Mouse (Mus musculus) cerebral cortex, adult 2 months (tissue): ENCODE data around the gene Wdr6.

Source experiments
- WGBS: fragments of 180-500 bp; shearing (Covaris S2); methylation state at CpG from one replicate; pipeline ENCODE4 v1.1.7; 2018; 5-methylcytosine and 5-hydroxymethylcytosine counted together

Wdr6 gene

DNA sequence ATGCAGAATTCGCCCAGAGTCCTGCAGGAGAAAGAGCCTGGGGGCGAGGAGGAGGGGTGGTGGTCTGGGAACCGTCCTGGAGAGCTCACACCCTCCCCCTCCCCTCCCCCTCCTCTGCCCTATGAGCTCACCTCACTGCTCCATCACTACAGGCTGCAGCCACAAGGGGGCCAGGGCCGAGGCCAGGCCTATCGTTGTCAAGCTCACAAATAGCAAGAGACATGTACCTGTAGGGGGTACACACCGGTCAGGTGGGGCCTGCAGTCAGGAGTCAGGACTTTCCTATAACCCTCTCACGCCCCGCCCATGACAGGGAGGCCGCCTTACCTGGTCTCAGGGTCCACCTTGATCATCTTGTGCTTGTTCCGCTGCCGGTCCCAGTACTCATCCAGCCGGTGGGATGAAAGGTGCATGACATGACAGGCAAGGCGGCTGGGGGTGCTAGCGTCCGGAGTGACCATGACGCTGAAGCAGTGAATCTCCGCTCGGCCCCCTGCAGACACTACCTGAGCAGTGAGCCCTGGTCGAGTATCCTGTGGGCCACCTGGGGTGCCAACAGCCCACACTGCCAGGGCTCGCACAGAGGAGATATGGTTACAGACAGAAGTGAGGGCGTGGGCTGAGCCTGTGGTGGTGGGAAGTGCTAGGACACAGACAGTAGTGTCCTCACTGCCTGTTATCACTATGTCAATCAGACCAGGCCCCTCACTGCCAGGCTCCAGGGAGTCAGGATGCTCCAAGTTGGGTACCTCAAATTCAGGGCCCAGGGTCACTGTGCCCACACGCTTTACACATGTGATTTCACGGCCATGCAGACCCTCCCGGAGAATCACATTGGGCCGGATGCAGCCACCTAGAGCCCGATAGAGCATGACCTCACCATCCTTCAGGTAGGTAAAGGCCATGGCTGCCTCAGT is 4.5 kb downstream of the Wdr6 start:
- WGBS: 54% methylated on average over 26 of the region's 26 CpGs

DNA sequence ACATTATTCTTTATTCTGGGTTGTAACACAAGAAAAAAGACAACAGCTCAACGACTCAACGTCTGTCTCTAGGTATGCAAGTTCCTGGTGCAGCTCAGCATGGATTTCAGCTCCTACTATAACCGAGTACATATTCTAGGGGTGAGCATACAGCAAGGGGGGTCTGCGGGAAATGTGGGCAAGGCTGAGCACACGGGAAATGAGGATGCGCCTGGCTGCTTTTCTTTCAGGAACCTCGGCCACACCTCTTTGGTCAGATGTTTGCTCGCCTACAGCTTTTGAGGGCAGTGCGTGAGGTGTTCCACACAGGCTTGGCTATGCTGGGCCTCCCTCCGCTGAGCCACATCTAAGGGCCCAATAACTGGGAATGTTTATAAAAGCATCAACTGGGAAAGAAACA is 6.2 kb downstream of the Wdr6 start:
- WGBS: 77% methylated on average over 10 of the region's 10 CpGs

DNA sequence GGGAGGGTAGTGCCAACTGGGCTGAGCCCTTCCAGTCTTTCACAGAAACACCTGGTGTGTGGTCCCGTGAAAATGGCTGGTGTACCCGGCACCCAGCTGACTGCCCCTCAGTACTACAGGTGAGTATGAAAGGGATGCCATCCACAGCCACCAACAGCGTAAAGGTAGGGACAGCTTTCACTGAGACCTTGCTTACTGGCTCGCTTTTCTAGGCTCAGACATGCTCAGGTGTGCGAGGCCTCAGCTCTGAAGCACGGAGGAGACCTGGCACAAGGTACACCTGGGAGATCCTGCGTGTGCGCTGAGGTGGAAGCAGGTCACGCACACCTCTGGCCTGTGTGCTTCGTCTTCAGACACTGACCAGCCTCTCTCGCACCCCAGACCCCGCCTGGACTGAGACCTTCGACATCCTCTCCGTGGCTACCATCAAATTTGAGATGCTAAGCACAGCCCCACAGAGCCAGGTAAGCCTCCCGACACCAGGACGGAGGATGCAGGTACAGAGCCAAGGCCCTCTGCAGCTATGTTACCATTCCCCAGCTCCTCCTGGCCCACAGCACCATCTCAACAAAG is 7.1 kb downstream of the Wdr6 start:
- 94% methylated on average over 16 of the region's 16 CpGs for WGBS

DNA sequence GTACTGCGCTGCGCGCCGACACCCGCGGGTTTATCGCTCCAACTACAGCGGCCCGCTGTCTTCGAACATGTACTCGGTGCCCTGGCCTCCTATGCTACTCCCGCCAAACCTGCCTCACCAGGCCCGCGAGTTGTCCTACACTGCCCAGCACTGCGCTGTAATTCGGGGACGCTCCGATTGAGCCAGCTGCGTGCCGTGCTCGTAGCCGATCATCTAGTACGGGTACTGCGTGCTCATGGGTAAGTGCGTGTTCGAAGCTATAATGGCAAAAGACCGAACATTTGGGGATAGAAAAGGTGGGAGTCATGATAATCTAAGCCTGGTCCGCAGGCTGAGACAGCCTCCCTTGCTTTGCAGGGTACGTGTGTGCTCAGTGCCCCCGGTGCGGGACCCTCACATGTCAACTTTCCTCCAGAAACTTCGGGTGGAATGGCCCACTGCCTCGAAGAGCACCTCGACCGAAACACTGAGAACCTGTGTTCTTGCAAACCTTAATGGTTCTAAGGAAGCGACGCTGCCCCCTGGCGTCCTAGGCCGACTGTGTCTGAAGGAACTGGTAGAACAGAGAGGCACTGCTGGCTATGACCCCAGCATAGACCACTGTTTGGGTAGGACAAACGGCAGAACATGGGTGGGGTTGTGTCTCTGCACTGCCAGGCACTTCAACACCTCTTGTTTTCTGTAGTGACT is 8.2 kb downstream of the Wdr6 start:
- WGBS: 1% methylated on average over 40 of the region's 40 CpGs

DNA sequence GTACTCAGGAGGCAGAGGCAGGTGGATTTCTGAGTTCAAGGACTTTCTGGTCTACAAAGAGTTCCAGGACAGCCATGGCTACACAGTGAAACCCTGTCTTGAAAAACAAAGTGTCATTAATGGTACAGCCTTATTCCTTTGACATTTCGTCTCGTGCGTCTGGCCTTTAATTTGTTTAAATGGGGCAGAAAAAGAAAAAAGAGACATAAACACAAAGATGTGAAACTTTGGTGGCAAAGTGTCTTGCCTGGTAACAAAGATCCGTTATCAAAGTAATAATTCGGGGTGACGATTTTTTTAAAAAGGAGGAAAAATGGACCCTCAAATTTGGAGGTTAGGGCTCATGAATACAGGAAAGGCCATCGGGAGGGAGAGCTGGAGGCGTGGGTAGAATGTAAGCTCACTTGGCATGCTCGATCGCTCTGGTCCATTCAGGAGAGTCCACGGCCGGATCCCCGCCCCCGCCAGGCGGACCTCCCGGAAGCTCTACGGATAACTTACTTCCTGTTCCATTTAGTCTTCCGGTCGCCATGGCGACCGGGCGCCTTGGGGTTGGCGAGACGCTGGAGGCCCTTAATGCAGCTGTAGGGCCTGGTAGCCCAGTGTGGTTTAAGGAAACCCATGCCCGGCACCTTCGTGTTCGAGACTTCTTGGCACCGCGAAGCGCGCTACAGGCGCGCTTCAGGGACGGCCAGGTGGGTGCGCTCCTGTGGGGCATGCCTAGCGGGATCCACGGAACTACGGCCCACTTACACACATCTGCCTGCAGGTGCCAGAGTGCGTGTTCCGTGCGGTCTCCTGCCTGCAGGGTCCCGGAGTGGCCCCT is 8.9 kb downstream of the Wdr6 start, which contains the start of gene Dalrd3:
Gene Dalrd3 (plus strand): TSS at position 506 of the 826 bp plus-strand sequence.
- 4% methylated on average over 42 of the region's 42 CpGs for WGBS

DNA sequence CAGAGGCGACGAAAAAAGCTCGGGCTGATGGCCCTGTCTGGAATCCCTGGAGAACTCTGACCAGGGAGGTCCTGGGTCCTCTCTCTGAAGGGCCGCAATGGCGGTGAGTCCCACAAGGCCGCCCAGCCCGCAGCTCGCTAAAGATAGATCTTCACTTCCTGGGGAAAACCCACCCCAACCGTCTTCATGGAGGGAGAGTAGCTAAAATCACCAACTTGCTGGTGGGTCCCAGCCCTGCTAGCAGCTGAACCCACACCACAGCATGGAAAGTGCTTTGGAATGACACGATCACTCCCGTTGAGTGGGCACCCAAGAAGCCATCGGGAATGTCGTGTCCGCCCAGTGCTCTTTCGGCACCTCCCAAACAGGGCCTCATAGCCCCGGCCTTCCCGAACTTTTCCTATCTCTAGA is 10.0 kb downstream of the Wdr6 start:
- WGBS: 74% methylated on average over 17 of the region's 17 CpGs

DNA sequence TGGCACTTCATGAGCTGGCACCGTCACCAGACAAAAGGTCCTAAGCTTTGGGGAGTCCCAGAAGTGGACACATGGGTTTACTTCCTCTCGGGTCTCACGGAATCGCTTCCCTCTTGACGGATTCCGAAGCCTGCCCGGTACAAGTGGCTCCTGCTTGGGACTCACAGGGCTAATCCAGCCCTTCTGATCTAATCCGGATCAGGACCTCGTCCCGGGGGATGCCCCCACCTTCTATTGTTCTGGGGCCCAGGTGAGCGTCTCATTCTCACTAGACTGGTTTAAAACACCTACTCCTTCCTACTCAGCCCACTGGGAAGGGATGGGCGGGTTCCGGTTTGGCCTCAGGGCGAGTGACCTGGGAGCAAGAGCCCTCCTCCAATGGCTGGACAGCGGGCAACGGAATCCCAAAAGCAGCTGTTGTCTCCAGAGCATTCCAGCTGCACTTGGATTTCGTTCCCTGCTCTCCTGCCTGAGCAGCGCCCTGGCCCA is 10.6 kb downstream of the Wdr6 start:
- WGBS: 12% methylated on average over 18 of the region's 18 CpGs

DNA sequence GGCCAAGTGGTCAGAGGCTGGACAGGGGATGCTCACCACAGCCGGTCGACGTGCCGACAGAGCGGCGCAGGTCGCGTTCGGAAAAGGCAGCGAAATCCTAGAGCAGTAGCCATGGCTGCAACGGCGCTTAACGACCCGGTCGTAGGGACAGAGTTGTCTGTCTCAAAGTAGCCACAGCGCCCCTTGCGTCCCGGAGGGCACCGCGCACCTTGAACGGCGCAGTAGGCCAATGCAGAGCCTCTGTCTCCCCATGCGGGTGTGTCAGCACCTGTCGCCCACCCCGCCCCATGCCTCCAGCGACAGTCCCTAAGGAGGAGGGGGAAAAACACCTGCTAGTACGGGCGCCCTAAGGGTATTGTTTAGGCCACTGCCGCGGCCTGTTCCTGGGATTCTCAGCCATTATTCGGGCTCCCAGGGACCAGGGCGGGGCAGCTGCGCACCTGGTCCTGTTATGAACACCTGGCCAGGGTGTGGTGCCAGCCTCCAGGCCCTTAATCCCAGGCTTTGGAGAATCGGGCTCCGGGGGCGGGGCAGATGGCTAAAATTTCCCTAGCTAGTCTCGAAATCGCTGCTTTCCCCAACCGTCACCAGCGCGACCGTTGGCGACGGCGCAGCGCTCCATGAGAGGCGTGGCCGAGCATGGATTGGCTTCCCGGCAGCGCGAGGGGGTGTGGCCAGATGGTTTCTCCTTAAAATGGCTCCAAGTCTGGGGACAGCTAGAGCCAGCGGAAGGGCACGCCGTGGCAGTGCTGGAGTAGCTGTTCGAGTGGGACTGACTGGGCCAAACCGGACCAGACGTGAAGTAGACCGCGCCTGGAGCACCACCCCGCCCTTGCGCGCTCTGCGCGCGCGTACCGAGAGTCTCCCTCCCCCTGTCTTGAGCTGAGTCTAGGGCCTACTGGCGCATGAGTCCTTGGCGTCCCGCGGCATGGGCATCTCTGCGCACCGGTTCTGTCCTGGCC is 11.4 kb downstream of the Wdr6 start, which contains the start of gene Ndufaf3:
Gene Ndufaf3 (minus strand): TSS at position 620 of the 962 bp plus-strand sequence.
- under 1% methylated on average over 71 of the region's 73 CpGs for WGBS

DNA sequence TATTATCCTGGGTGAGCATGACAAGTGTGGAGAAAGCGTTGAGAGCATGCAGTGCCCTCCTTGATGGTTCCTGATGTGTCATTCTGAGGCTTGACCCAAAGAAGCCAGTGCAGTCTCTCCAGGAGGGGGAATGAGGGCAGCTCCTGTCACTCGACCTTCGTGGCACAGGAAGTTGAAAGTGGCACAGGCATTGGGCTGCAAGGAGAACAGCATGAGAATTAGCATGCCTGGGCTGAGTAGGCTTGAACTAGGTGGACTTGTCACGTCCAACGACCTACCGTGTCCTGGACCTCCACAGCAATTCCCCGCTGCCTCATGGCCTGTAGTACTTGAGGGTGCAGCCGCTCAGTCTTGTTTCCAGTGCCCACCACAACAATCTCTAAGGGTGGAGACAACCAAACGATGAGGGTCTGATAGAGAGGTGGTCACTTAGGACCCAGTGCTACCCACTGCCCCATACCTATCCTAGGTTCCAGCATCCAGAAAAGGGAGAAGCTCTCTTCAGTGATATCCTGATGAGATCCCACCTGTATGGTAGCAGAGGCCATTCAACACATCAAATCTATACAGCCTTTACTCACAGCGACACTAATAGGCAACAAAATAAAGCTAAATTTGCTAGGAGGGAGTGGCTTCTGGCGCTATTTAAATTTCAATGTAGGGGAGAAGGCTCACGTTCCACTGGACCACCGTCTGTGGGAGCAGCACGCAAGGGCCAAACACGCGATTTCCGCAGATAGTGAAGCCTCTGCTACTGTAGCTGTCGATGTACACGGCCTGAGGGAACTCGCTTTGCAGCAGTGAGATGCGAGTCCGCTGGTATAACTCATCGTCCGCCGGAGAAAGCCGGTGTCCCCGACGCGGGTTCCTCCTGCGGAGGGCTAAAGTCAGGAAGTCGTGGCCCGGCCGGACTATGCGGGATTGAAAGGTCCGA is 12.4 kb downstream of the Wdr6 start:
- 11% methylated on average over 35 of the region's 35 CpGs for whole genome bisulfite sequencing

DNA sequence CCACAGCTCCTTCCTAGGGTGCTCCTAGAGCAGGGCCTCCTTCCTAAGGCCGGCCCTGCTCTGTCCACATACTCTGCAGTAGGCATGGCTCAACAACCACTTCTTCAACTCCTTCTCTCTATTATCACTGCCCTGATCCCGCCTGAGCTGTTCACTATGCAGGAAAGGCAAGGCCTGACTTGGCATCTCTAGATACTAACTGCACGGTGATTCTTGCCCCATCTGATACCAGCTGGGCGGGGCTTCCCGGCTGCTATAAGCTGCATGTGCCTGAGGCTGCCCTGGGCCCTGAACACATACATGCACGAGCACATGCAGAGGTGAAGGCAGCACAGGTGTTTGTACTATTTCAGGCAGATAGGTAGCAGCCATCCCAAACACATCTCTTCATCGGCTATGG is 14.4 kb downstream of the Wdr6 start:
- WGBS: 71% methylated on average over 7 of the region's 7 CpGs

DNA sequence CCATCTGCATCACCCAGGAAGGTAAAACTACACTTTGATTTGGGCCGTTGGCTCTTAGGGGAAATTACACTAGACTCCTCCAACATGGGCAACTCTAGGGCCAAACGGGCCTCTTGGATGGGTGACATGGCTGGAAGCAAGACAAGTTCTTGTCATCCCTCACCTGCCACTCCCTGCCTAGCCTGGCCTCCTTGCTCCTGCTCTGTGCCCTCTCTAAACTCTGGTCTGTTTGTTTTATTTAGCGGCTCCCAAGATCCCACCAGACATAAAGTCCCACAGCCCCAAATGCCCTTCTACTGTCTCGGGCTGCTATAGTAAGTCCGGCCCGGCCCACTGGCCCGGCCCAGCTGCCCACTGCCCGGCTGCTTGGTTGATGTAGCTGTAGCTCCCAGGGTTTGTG is 14.9 kb downstream of the Wdr6 start:
- 89% methylated on average over 8 of the region's 8 CpGs for WGBS

DNA sequence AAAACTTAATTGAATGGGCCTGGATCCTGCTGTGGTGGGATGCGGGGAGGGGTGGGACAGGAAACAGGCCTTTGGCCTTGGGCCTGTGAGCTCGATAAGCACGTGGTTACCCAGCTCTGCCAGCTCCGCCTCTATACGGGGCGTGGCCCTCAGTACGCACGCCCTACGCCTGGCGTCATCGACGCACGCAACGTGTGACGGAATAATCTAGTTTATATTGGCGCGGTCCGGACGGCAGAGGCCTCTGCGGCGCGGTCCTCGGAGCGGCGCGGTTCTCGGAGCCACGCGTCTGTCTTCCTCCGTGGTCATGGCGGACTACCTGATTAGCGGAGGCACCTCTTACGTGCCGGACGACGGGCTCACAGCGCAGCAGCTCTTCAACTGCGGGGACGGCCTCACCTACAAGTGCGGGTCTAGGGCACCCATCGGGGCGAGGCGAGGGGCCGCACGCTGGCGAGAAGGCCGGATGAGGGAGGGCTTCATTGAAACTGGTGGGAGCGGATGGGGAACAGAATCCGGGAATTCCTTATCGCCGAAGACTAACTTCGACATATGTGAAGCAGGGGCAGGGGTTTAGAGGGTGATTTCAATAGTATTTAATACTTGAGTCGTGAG is 18.2 kb downstream of the Wdr6 start, which contains the start of gene Impdh2:
Gene Impdh2 (plus strand): TSS at position 60 of the 615 bp plus-strand sequence.
- 1% methylated on average over 53 of the region's 53 CpGs for WGBS

DNA sequence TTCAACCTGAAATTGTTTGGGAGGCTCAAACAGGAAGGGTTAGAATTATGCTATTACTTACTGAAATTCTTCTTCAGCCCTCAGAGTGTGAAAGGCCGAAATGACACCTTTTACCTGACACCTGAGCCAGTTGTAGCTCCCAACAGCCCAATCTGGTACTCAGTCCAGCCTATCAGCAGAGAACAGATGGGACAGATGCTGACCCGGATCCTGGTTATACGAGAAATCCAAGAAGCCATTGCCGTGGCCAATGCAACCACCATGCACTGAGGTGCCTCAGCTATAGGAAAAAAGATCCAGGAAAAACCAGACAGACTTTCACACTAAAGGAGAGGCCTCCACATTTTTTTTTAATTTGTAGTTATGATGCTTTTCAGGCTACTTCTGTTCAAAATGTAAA is 19.4 kb downstream of the Wdr6 start:
- WGBS: 84% methylated on average over 4 of the region's 4 CpGs

DNA sequence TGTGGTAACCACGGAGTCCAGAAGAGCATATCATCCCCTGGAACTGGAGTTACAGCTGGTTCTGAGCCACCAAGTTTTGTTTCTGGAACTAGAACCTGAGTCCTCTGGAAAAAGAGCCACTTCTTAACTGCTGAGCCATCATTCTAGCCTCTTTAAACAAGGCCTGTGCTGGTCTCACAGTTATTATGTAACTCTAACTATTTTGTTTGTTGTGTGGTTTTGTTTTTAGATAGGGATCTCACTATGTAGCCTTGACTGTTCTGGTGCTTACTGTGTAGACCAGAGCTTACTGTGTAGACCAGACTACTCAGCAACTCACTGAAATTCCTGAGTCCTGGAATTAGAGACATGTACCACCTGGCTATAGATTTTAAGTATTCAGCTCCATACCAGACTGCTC is 31.7 kb downstream of the Wdr6 start:
- 70% methylated on average over 1 of the region's 1 CpGs for WGBS

DNA sequence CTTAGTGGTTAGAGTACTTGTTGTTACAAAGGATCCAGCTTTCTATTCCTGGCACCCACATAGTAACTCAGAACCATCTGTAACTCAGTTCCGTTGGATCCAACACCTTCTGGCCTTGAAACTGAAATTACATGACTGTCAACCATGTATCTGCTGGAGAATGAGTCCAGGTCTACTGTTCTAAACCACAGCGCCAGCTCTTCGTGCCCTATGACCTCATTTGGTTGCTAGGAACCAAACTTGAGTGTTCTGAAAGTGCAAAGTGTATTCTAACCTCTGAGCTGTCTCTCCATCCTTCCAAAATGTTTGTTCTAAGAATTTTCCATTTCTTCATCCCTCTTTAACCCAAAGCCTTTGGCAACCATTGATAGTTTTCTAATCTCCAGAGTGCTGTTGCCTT is 32.6 kb downstream of the Wdr6 start:
- 66% methylated on average over 3 of the region's 3 CpGs for WGBS

DNA sequence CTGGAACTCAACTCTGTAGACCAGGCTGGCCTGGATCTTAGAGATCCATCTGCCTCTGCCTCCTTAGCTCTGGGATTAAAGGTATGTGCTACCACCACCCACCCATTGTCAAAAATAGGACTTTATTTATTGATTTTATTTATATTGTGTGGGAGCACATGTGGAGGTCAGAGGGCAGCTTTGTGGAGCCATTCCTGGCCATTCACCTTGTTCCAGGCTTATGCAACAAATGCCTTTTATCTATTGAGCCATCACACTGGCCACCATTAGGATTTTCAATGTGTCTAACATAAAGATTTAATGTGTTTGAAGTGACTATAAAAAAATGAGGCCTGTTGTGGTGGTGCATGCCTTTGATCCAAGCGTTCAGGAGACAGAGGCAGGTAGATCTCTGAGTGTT is 47.0 kb downstream of the Wdr6 start:
- WGBS: 98% methylated on average over 1 of the region's 1 CpGs

DNA sequence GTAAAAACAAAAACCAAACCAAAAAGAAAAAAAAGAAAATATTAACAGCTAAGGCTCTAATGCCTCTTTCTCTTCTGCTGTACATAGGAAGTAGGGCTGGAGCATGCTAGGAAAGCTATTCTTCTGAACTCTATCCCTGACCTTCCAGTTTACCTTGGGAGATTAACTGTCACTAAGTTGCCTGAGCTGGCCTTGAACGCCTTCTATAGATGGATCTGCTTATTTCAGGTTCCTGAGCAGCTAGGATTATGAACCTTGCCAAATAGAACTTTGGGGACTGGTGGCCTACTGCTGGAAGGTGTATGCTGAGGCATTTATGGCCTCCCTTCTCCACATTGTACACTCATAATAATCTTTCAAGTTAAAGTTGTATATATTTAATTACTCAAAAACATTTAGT is 47.6 kb downstream of the Wdr6 start:
- 88% methylated on average over 1 of the region's 1 CpGs for WGBS

DNA sequence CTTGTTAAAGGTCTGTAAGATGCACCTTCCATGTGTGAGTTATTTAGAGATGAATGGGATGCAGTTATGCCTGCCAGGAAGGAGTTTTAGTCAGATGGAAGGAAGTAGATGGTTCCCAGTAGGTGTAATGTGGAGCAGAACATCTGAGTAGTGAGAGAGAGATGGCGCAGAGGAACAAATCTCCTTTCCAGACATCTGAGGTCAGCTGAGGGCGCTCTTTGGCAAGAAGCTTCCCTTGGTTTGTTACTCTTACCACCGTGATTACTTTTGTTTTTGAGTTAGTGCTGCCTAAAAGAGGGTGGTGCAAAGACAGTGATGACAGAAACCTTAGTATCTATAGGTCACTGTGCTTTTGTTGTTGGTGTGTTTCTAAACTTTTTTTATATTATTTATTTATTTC is 53.1 kb downstream of the Wdr6 start:
- WGBS: 55% methylated on average over 3 of the region's 3 CpGs

DNA sequence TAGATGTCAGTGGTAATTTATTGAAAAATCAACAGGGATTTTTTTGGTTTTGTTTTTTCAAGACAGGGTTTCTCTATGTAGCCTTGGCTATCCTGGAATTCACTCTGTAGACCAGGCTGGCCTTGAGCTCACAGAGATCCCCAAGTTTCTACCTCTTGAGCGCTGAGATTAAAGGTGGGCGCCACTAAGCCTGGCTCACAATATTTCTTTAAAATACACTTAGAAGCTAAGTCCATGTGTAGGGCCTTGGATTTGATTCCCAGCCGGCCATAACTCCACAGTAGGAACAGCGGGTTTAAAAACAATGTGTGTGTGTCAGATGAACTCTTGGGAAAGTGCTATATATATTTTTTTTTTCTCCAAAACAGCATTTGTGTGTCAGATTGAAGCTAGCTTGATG is 55.2 kb downstream of the Wdr6 start:
- 87% methylated on average over 4 of the region's 4 CpGs for WGBS
